In genomic region chr9:108945111-108945510, GRCm38 (mm10) we compare ENCODE assay signal across 24 mouse cellular contexts. TPM values are rescaled to one million over a fixed set of nuclear protein-coding genes. Genes with fewer than 3 reads are reported as not detected.
A peak's percentile ranks its signal among the peaks of the same experiment; 100 is the strongest.
DNase-seq lines count a peak whose midpoint lies in the region; ATAC-seq and TF ChIP-seq lines count a peak whose summit lies in the region.
"Had no signal": no experiment of that assay in that cellular context is flagged by ENCODE, and none has a peak within 500 bp of the region (broad histone marks: within the 10 kb centered on the region; RNA-seq: fewer than 3 reads in every experiment).

No protein-coding gene starts in this region.

- peaks cover 81% of the 10 kb centered on the region for H3K36me3 ChIP-seq in forebrain, postnatal 0 days (ENCODE audit: insufficient read depth)
- peaks cover 95% of the 10 kb centered on the region for H3K36me3 ChIP-seq in forebrain, embryonic 13.5 days (ENCODE audit: poor library complexity, severe bottlenecking)
- peaks cover 72% of the 10 kb centered on the region for H3K36me3 ChIP-seq in liver, embryonic 11.5 days (ENCODE audit: control insufficient read depth, insufficient read depth, low read length)

- H3K9me3 ChIP-seq in forebrain, postnatal 0 days (ENCODE audit: low read length) = no peaks in the 10 kb centered on the region
- no peaks in the 10 kb centered on the region for H3K9me3 ChIP-seq in forebrain, embryonic 13.5 days (replicated peaks)
- no peaks in the 10 kb centered on the region for H3K9me3 ChIP-seq in liver, embryonic 11.5 days (ENCODE audit: control insufficient read depth, low read length)
- H3K9me3 ChIP-seq: heart, embryonic 13.5 days; hindbrain, embryonic 15.5 days had no signal

- no peak overlapping the region for H3K4me3 ChIP-seq in forebrain, postnatal 0 days (ENCODE audit: low read depth, low read length)
- no peak overlapping the region for H3K4me3 ChIP-seq in forebrain, embryonic 13.5 days
- H3K4me3 ChIP-seq in liver, embryonic 11.5 days (ENCODE audit: low read depth, low read length) = no peak overlapping the region
- H3K4me3 ChIP-seq: heart, embryonic 13.5 days; hindbrain, embryonic 15.5 days had no signal

- TF ChIP-seq CTCF in forebrain, postnatal 0 days (IDR thresholded peaks at IDR 0.05; ENCODE audit: low read depth) = no peak

- no peak overlapping the region for H3K27ac ChIP-seq in forebrain, postnatal 0 days (ENCODE audit: low read depth, low read length)
- H3K27ac ChIP-seq in forebrain, embryonic 13.5 days = no peak overlapping the region
- H3K27ac ChIP-seq in liver, embryonic 11.5 days (ENCODE audit: low read depth, low read length) = no peak overlapping the region
- H3K27ac ChIP-seq: heart, embryonic 13.5 days; hindbrain, embryonic 15.5 days had no signal

- no peak for DNase-seq in forebrain, postnatal 0 days
- DNase-seq in liver, embryonic 11.5 days (ENCODE audit: low spot score) = no peak
- DNase-seq in liver = no peak
- peak; percentile 35 for DNase-seq in testis, postnatal 10 days (ENCODE audit: low spot score)
- DNase-seq in testis, postnatal 14 days (ENCODE audit: low spot score) = no peak
- no peak for DNase-seq in layer of hippocampus, adult 9-10 months (ENCODE audit: low spot score)
- DNase-seq: adrenal gland, adult 2 months; adrenal gland, postnatal 25 days; cerebellum, adult 2 months; cerebellum, postnatal 10 days; gastrocnemius, postnatal 36 days; heart, adult 11 months; heart, postnatal 36 days had no signal

- no peak overlapping the region for H3K4me2 ChIP-seq in forebrain, postnatal 0 days (ENCODE audit: low read depth)
- H3K4me2 ChIP-seq in forebrain, embryonic 13.5 days = no peak overlapping the region
- H3K4me2 ChIP-seq in liver, embryonic 11.5 days = no peak overlapping the region
- H3K4me2 ChIP-seq: heart, embryonic 13.5 days; hindbrain, embryonic 15.5 days had no signal

- H3K4me1 ChIP-seq in forebrain, postnatal 0 days (ENCODE audit: insufficient read depth) = no peaks in the 10 kb centered on the region
- no peaks in the 10 kb centered on the region for H3K4me1 ChIP-seq in forebrain, embryonic 13.5 days
- no peaks in the 10 kb centered on the region; the same call in 1 of the 2 replicates for H3K4me1 ChIP-seq in liver, embryonic 11.5 days (replicated peaks; ENCODE audit: control insufficient read depth, insufficient read depth, low read length)
- H3K4me1 ChIP-seq: hindbrain, embryonic 15.5 days had no signal

- no peak overlapping the region for H3K9ac ChIP-seq in forebrain, postnatal 0 days
- no peak overlapping the region for H3K9ac ChIP-seq in forebrain, embryonic 13.5 days
- H3K9ac ChIP-seq in liver, embryonic 11.5 days (ENCODE audit: low read depth, low read length) = 0 out of 2 replicates have a peak overlapping the region, but pooled peaks have one; percentile 12
- H3K9ac ChIP-seq: heart, embryonic 13.5 days; hindbrain, embryonic 15.5 days had no signal

- 0 out of 2 replicates have a peak, but pooled peaks have one; percentile 20 for ATAC-seq in forebrain, postnatal 0 days
- no peak for ATAC-seq in forebrain, embryonic 13.5 days
- no peak for ATAC-seq in liver, embryonic 11.5 days (replicated peaks; ENCODE audit: low FRiP score)
- ATAC-seq: activated CD4-positive, CD25-positive, alpha-beta regulatory T cell, adult 4 months; forebrain, embryonic 16.5 days; Patski had no signal

- WGBS in forebrain, postnatal 0 days = 83% methylated on average over 9 of the region's 9 CpGs
- 85% methylated on average over 9 of the region's 9 CpGs for WGBS in forebrain, embryonic 13.5 days
- WGBS in liver, embryonic 11.5 days = 81% methylated on average over 9 of the region's 9 CpGs

- H3K27me3 ChIP-seq in forebrain, postnatal 0 days (ENCODE audit: insufficient read depth, low read length) = no peaks in the 10 kb centered on the region
- H3K27me3 ChIP-seq in forebrain, embryonic 13.5 days = no peaks in the 10 kb centered on the region
- no peaks in the 10 kb centered on the region for H3K27me3 ChIP-seq in liver, embryonic 11.5 days (replicated peaks; ENCODE audit: control insufficient read depth, insufficient read depth, low read length)
- H3K27me3 ChIP-seq: heart, embryonic 13.5 days; hindbrain, embryonic 15.5 days; Patski had no signal

RNA-seq across cellular contexts. Expression of gene Col7a1, which starts 8.3 kb away (rescaled TPM):
- 2.7 and 5.4 TPM in 2 replicates for total RNA-seq in forebrain, postnatal 0 days (2014; rRNA removed)
- polyA plus RNA-seq in forebrain, postnatal 0 days (2015; fragmentation: Nextera tagmentation; extraction: Ambion mirVana) = 1.3 and 1.6 TPM in 2 replicates
- 1.2 and 1.6 TPM in 2 replicates for polyA plus RNA-seq in forebrain, embryonic 13.5 days (2015; fragmentation: Nextera tagmentation; extraction: Ambion mirVana)
- 0.16 and 0.69 TPM in 2 replicates for polyA plus RNA-seq in liver, embryonic 11.5 days (2014; fragmentation: Nextera tagmentation; extraction: Ambion mirVana)
- polyA plus RNA-seq: activated CD4-positive, CD25-positive, alpha-beta regulatory T cell, adult 4 months had no signal

RNA-seq across cellular contexts. Expression of gene Uqcrc1, which starts 8.7 kb away (rescaled TPM):
- total RNA-seq in forebrain, postnatal 0 days (2014; rRNA removed) = 327 and 365 TPM in 2 replicates
- 482 and 490 TPM in 2 replicates for polyA plus RNA-seq in forebrain, postnatal 0 days (2015; fragmentation: Nextera tagmentation; extraction: Ambion mirVana)
- polyA plus RNA-seq in forebrain, embryonic 13.5 days (2015; fragmentation: Nextera tagmentation; extraction: Ambion mirVana) = 361 and 379 TPM in 2 replicates
- 547 and 583 TPM in 2 replicates for polyA plus RNA-seq in liver, embryonic 11.5 days (2014; fragmentation: Nextera tagmentation; extraction: Ambion mirVana)

RNA-seq across cellular contexts. Expression of gene Tmem89, which starts 30.7 kb away (rescaled TPM):
- total RNA-seq in forebrain, postnatal 0 days (2014; rRNA removed) = 0.23 and 0.24 TPM in 2 replicates
- polyA plus RNA-seq in forebrain, postnatal 0 days (2015; fragmentation: Nextera tagmentation; extraction: Ambion mirVana) = 0.20 and 0.33 TPM in 2 replicates
- polyA plus RNA-seq in forebrain, embryonic 13.5 days (2015; fragmentation: Nextera tagmentation; extraction: Ambion mirVana) = 0.25 TPM in 1 of 2 replicates, not detected in the other
- polyA plus RNA-seq in liver, embryonic 11.5 days (2014; fragmentation: Nextera tagmentation; extraction: Ambion mirVana) = not detected in 2 replicates
- total RNA-seq: adrenal gland, postnatal 25 days; gastrocnemius, postnatal 36 days; heart, postnatal 36 days had no signal
- polyA plus RNA-seq: activated CD4-positive, CD25-positive, alpha-beta regulatory T cell, adult 4 months; C2C12; embryonic facial prominence, embryonic 11.5 days; forebrain, embryonic 11.5 days; forebrain, embryonic 16.5 days; heart, embryonic 13.5 days; heart, postnatal 0 days; Patski had no signal

RNA-seq across cellular contexts. Expression of gene Ucn2, which starts 40.7 kb away (rescaled TPM):
- 0.23 TPM in 1 of 2 replicates, not detected in the other for total RNA-seq in forebrain, postnatal 0 days (2014; rRNA removed)
- not detected in 2 replicates for polyA plus RNA-seq in forebrain, postnatal 0 days (2015; fragmentation: Nextera tagmentation; extraction: Ambion mirVana)
- not detected in 2 replicates for polyA plus RNA-seq in forebrain, embryonic 13.5 days (2015; fragmentation: Nextera tagmentation; extraction: Ambion mirVana)
- not detected in 2 replicates for polyA plus RNA-seq in liver, embryonic 11.5 days (2014; fragmentation: Nextera tagmentation; extraction: Ambion mirVana)
- total RNA-seq: heart, postnatal 36 days had no signal
- polyA plus RNA-seq: activated CD4-positive, CD25-positive, alpha-beta regulatory T cell, adult 4 months; embryonic facial prominence, embryonic 11.5 days; forebrain, embryonic 11.5 days; forebrain, embryonic 16.5 days; heart, embryonic 13.5 days; heart, postnatal 0 days; hindbrain, embryonic 11.5 days; hindbrain, embryonic 15.5 days had no signal

RNA-seq across cellular contexts. Expression of gene Pfkfb4, which starts 46.5 kb away (rescaled TPM):
- total RNA-seq in forebrain, postnatal 0 days (2014; rRNA removed) = 27.1 and 46.4 TPM in 2 replicates
- 16.6 and 21.7 TPM in 2 replicates for polyA plus RNA-seq in forebrain, postnatal 0 days (2015; fragmentation: Nextera tagmentation; extraction: Ambion mirVana)
- polyA plus RNA-seq in forebrain, embryonic 13.5 days (2015; fragmentation: Nextera tagmentation; extraction: Ambion mirVana) = 14.5 and 16.8 TPM in 2 replicates
- polyA plus RNA-seq in liver, embryonic 11.5 days (2014; fragmentation: Nextera tagmentation; extraction: Ambion mirVana) = 7.4 and 9.1 TPM in 2 replicates
